Mouse (Mus musculus): ENCODE measurements around the gene Gpr107.

DNA sequence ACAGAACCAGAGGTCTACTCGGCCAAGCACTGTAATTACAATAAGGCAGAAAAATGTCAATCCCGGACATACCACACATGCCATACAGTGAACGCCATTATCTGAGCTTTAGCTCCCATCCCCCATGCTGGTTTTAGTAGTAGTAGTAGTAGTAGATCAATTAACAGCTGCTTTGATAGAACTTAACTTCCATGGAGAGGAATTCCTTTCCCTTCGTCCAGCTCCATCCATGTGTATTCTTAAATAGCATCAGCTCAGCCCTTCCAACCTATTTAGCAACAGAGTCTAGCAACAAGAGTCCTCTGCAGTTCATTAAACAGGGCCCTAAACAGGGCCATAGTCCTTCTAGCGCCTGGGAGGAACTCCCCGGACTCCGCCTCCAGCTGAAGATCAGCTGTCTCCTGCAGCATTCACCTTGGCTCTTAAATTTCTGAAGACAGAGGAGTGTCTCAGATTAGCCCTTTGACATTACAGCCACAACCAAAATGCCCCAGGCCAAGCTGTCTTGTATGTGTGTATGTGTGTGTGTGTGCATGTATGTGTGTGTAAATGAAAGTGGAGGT lies 30.9 kb upstream of the Gpr107 start:
- TF ChIP-seq CTCF (IDR thresholded peaks at IDR 0.05; ENCODE audit: extremely low read depth, insufficient read depth, low read length) (no peak), POLR2A (IDR thresholded peaks at IDR 0.05; ENCODE audit: extremely low read depth, insufficient read depth, low read length) (no peak)

Measured in cortical plate, adult 2 months (tissue).